Mouse (Mus musculus): ENCODE measurements at regions not wholly inside any gene's neighbourhood (a gene's known extent, or its start where the extent isn't known, plus 50 kb on each side); places are given as distances from the start of the nearest gene placed in this dataset.

GRCm38 (mm10) chr5:148620895-148621786, 68.6 kb upstream of the Ubl3 start:
- DNase-seq (ENCODE audit: low spot score) (no peak), ATAC-seq (ENCODE audit: insufficient read depth, low FRiP score, low TSS enrichment) (no peak)
- no peaks in the 10 kb centered on the region for H3K36me3 ChIP-seq (ENCODE audit: control insufficient read depth, insufficient read depth, low read length)
- H3K9me3 ChIP-seq (ENCODE audit: control insufficient read depth, low read length): no peaks in the 10 kb centered on the region; the same call in 1 of the 2 replicates
- H3K27ac ChIP-seq (ENCODE audit: low read depth, low read length): no peak overlapping the region
- peaks cover 2% of the 10 kb centered on the region; the same call in 1 of the 2 replicates for H3K4me1 ChIP-seq (ENCODE audit: control insufficient read depth, insufficient read depth, low read length)
- no peak overlapping the region for H3K4me2 ChIP-seq (ENCODE audit: low read depth)
- no peak overlapping the region for H3K9ac ChIP-seq (ENCODE audit: low read length)
- no peaks in the 10 kb centered on the region for H3K27me3 ChIP-seq (ENCODE audit: control insufficient read depth, insufficient read depth, low read length)
- 58% methylated on average over 10 of the region's 10 CpGs for WGBS
- no peak overlapping the region for H3K4me3 ChIP-seq (ENCODE audit: low read depth, low read length)

GRCm38 (mm10) chr5:148619917-148620316, 67.3 kb upstream of the Ubl3 start:
- ATAC-seq (ENCODE audit: insufficient read depth, low FRiP score, low TSS enrichment): no peak
- no peaks in the 10 kb centered on the region for H3K36me3 ChIP-seq (ENCODE audit: control insufficient read depth, insufficient read depth, low read length)
- DNase-seq (ENCODE audit: low spot score): no peak
- H3K9ac ChIP-seq (ENCODE audit: low read length): no peak overlapping the region
- 91% methylated on average over 2 of the region's 2 CpGs for WGBS
- no peaks in the 10 kb centered on the region; the same call in 1 of the 2 replicates for H3K4me1 ChIP-seq (ENCODE audit: control insufficient read depth, insufficient read depth, low read length)
- H3K27ac ChIP-seq (ENCODE audit: low read depth, low read length): no peak overlapping the region
- H3K9me3 ChIP-seq (ENCODE audit: control insufficient read depth, low read length): no peaks in the 10 kb centered on the region; the same call in 1 of the 2 replicates
- H3K27me3 ChIP-seq (ENCODE audit: control insufficient read depth, insufficient read depth, low read length): no peaks in the 10 kb centered on the region
- no peak overlapping the region for H3K4me3 ChIP-seq (ENCODE audit: low read depth, low read length)
- no peak overlapping the region for H3K4me2 ChIP-seq (ENCODE audit: low read depth)

GRCm38 (mm10) chr5:148616426-148616825, 63.8 kb upstream of the Ubl3 start:
- DNase-seq (ENCODE audit: low spot score) (no peak), ATAC-seq (ENCODE audit: insufficient read depth, low FRiP score, low TSS enrichment) (no peak)
- H3K27me3 ChIP-seq (ENCODE audit: control insufficient read depth, insufficient read depth, low read length): no peaks in the 10 kb centered on the region
- H3K4me1 ChIP-seq (ENCODE audit: control insufficient read depth, insufficient read depth, low read length): no peaks in the 10 kb centered on the region; the same call in 1 of the 2 replicates
- H3K9ac ChIP-seq (ENCODE audit: low read length): no peak overlapping the region
- WGBS: 85% methylated on average over 3 of the region's 3 CpGs
- no peak overlapping the region for H3K4me2 ChIP-seq (ENCODE audit: low read depth)
- no peaks in the 10 kb centered on the region for H3K36me3 ChIP-seq (ENCODE audit: control insufficient read depth, insufficient read depth, low read length)
- H3K4me3 ChIP-seq (ENCODE audit: low read depth, low read length): no peak overlapping the region
- peak overlapping the region; percentile 54; the same call in 1 of the 2 replicates for H3K27ac ChIP-seq (ENCODE audit: low read depth, low read length)
- H3K9me3 ChIP-seq (ENCODE audit: control insufficient read depth, low read length): no peaks in the 10 kb centered on the region; the same call in 1 of the 2 replicates

GRCm38 (mm10) chr5:148615706-148616366, 63.2 kb upstream of the Ubl3 start:
- DNase-seq (ENCODE audit: low spot score) (peak; percentile 67), ATAC-seq (ENCODE audit: insufficient read depth, low FRiP score, low TSS enrichment) (peak; percentile 81)
- Histone ChIP-seq H3K27me3 (ENCODE audit: control insufficient read depth, insufficient read depth, low read length) (no peaks in the 10 kb centered on the region), H3K4me2 (ENCODE audit: low read depth) (no peak overlapping the region), H3K4me1 (ENCODE audit: control insufficient read depth, insufficient read depth, low read length) (no peaks in the 10 kb centered on the region; the same call in 1 of the 2 replicates), H3K4me3 (ENCODE audit: low read depth, low read length) (no peak overlapping the region), H3K27ac (ENCODE audit: low read depth, low read length) (peak overlapping the region; percentile 54; the same call in 1 of the 2 replicates), H3K9ac (ENCODE audit: low read length) (no peak overlapping the region), H3K36me3 (ENCODE audit: control insufficient read depth, insufficient read depth, low read length) (no peaks in the 10 kb centered on the region), H3K9me3 (ENCODE audit: control insufficient read depth, low read length) (no peaks in the 10 kb centered on the region; the same call in 1 of the 2 replicates)
- 33% methylated on average over 10 of the region's 10 CpGs for WGBS

- H3K9me3 ChIP-seq (ENCODE audit: control insufficient read depth, low read length): no peaks in the 10 kb centered on the region; the same call in 1 of the 2 replicates
- no peaks in the 10 kb centered on the region for H3K27me3 ChIP-seq (ENCODE audit: control insufficient read depth, insufficient read depth, low read length)
- no peak overlapping the region for H3K27ac ChIP-seq (ENCODE audit: low read depth, low read length)
- H3K9ac ChIP-seq (ENCODE audit: low read length): no peak overlapping the region
- 91% methylated on average over 14 of the region's 14 CpGs for WGBS
- H3K4me3 ChIP-seq (ENCODE audit: low read depth, low read length): no peak overlapping the region
- ATAC-seq (ENCODE audit: insufficient read depth, low FRiP score, low TSS enrichment) (no peak), DNase-seq (ENCODE audit: low spot score) (no peak)
- H3K4me2 ChIP-seq (ENCODE audit: low read depth): no peak overlapping the region
- no peaks in the 10 kb centered on the region; the same call in 1 of the 2 replicates for H3K4me1 ChIP-seq (ENCODE audit: control insufficient read depth, insufficient read depth, low read length)
- no peaks in the 10 kb centered on the region for H3K36me3 ChIP-seq (ENCODE audit: control insufficient read depth, insufficient read depth, low read length)
Observed at GRCm38 (mm10) chr5:148615117-148615516, 62.5 kb upstream of the Ubl3 start.

GRCm38 (mm10) chr5:148611323-148611722, 58.7 kb upstream of the Ubl3 start:
- ATAC-seq (ENCODE audit: insufficient read depth, low FRiP score, low TSS enrichment) (no peak), DNase-seq (ENCODE audit: low spot score) (no peak)
- 44% methylated on average over 5 of the region's 5 CpGs for WGBS
- Histone ChIP-seq H3K27ac (ENCODE audit: low read depth, low read length) (no peak overlapping the region), H3K9ac (ENCODE audit: low read length) (no peak overlapping the region), H3K4me1 (ENCODE audit: control insufficient read depth, insufficient read depth, low read length) (no peaks in the 10 kb centered on the region; the same call in 1 of the 2 replicates), H3K9me3 (ENCODE audit: control insufficient read depth, low read length) (no peaks in the 10 kb centered on the region), H3K4me2 (ENCODE audit: low read depth) (no peak overlapping the region), H3K27me3 (ENCODE audit: control insufficient read depth, insufficient read depth, low read length) (no peaks in the 10 kb centered on the region), H3K4me3 (ENCODE audit: low read depth, low read length) (no peak overlapping the region), H3K36me3 (ENCODE audit: control insufficient read depth, insufficient read depth, low read length) (no peaks in the 10 kb centered on the region)

DNA sequence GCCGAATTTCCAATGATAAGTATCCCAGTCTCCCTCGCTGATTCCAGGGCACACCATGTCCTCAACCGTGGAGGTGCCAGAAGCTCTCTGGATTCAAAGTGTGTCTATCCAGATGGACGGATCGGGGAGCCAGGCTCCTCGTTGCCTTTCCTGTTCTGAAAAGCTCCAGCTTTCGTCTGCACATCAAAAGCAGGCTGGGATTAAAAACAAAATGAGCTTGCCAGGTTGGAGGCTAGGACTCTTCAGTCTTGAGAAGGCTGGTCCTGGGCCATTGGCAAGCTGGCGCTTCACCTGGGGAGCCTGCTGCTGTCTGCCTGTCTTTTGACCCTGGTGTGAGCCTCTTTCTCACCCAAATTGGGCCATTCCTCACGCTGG, 56.9 kb upstream of the Ubl3 start:
- no peaks in the 10 kb centered on the region for H3K27me3 ChIP-seq (ENCODE audit: control insufficient read depth, insufficient read depth, low read length)
- no peak overlapping the region for H3K4me3 ChIP-seq (ENCODE audit: low read depth, low read length)
- no peaks in the 10 kb centered on the region for H3K4me1 ChIP-seq (ENCODE audit: control insufficient read depth, insufficient read depth, low read length)
- no peak overlapping the region for H3K9ac ChIP-seq (ENCODE audit: low read length)
- no peak overlapping the region for H3K27ac ChIP-seq (ENCODE audit: low read depth, low read length)
- H3K4me2 ChIP-seq (ENCODE audit: low read depth): no peak overlapping the region
- no peaks in the 10 kb centered on the region for H3K9me3 ChIP-seq (ENCODE audit: control insufficient read depth, low read length)
- DNase-seq (ENCODE audit: low spot score) (no peak), ATAC-seq (ENCODE audit: insufficient read depth, low FRiP score, low TSS enrichment) (no peak)
- WGBS: 80% methylated on average over 9 of the region's 9 CpGs
- no peaks in the 10 kb centered on the region for H3K36me3 ChIP-seq (ENCODE audit: control insufficient read depth, insufficient read depth, low read length)

GRCm38 (mm10) chr5:148608857-148609505, 56.4 kb upstream of the Ubl3 start:
- DNase-seq (ENCODE audit: low spot score) (no peak), ATAC-seq (ENCODE audit: insufficient read depth, low FRiP score, low TSS enrichment) (no peak)
- Histone ChIP-seq H3K4me2 (ENCODE audit: low read depth) (no peak overlapping the region), H3K36me3 (ENCODE audit: control insufficient read depth, insufficient read depth, low read length) (no peaks in the 10 kb centered on the region), H3K27me3 (ENCODE audit: control insufficient read depth, insufficient read depth, low read length) (no peaks in the 10 kb centered on the region), H3K27ac (ENCODE audit: low read depth, low read length) (no peak overlapping the region), H3K4me3 (ENCODE audit: low read depth, low read length) (no peak overlapping the region), H3K9me3 (ENCODE audit: control insufficient read depth, low read length) (no peaks in the 10 kb centered on the region), H3K9ac (ENCODE audit: low read length) (no peak overlapping the region), H3K4me1 (ENCODE audit: control insufficient read depth, insufficient read depth, low read length) (no peaks in the 10 kb centered on the region)
- 86% methylated on average over 13 of the region's 13 CpGs for WGBS

Data from neural tube, embryonic 11.5 days (tissue).